Mouse (Mus musculus): ENCODE measurements around the gene Brd3os. TPM values are rescaled to one million over a fixed set of nuclear protein-coding genes. Genes with fewer than 3 reads are reported as not detected.

Gene Brd3os
- polyA plus RNA-seq, 1 experiment from 2014 or later: 2.8 TPM

DNA sequence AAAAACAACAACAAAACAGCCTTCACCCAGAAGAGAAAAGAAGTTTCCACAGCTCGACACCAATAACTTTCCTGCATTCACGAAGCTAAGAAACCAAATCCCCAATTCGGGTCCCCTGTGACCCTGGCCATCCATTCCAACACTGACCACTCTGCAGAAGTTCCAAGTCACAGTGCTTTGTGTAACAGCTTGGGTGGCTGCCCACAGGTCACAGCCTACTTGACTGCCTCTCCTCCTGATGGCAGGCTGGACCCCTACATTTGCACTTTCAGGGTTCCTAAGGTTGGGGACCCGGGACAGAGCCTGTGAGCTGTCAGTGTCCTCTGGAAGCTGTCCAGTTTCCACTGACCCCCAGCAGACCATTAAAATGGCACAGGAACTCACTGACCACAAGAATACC lies 20.8 kb downstream of the Brd3os start:
- no peaks in the 10 kb centered on the region for H3K4me1 ChIP-seq (replicated peaks; ENCODE audit: control insufficient read depth, insufficient read depth)
- no peaks in the 10 kb centered on the region for H3K27me3 ChIP-seq (ENCODE audit: control insufficient read depth, insufficient read depth, low read length)
- ATAC-seq (ENCODE audit: low FRiP score, low TSS enrichment) (no peak), DNase-seq (ENCODE audit: low spot score) (no peak)
- no peak overlapping the region for H3K27ac ChIP-seq (replicated peaks)
- H3K4me2 ChIP-seq (replicated peaks; ENCODE audit: low read depth): no peak overlapping the region
- no peaks in the 10 kb centered on the region for H3K9me3 ChIP-seq (ENCODE audit: control insufficient read depth, low read length)
- H3K9ac ChIP-seq (ENCODE audit: low read length): no peak overlapping the region
- 91% methylated on average over 4 of the region's 4 CpGs for whole genome bisulfite sequencing
- no peak overlapping the region for H3K4me3 ChIP-seq (ENCODE audit: low read depth, low read length)
- peaks cover 40% of the 10 kb centered on the region for H3K36me3 ChIP-seq (ENCODE audit: control insufficient read depth, insufficient read depth, low read length)
- TF ChIP-seq EP300 (optimal IDR thresholded peaks at IDR 0.05): no peak
- TF ChIP-seq CTCF (IDR thresholded peaks at IDR 0.05; ENCODE audit: low read depth): no peak

DNA sequence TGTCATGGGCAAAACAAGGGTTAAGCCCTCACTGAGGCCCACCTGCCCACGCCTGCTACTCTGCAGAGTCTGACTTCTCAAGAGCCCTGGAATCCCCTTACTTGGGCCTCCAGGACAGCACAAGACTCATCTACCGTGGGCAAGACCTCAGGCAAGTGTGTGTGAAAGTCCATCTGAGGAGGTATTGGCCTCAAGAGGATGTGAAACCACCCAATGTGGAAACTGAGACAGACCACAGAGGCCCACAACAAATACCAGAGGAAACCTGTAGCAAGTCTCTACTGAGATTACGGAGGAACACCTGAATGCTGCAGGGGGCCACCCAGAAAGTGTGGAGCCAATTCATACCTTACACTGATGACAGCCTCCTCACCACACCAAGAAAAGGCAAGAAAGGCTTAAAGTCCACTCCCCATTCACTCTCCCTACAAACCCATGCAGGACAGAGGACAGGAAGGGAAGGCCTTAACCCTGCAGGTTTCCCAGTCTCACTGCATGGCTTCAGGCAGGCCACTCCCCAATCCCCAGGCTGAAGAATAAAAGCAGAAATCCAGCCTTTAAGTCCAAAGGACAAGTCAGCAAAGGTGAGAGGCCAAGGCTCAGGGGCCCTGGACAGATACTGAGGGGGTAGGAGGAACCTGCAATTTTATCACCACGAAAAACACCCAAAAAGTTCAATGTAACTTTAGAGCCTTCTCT lies 27.3 kb downstream of the Brd3os start:
- Histone ChIP-seq H3K9me3 (ENCODE audit: control insufficient read depth, low read length) (no peaks in the 10 kb centered on the region), H3K27ac (replicated peaks) (no peak overlapping the region), H3K4me3 (ENCODE audit: low read depth, low read length) (no peak overlapping the region), H3K9ac (ENCODE audit: low read length) (no peak overlapping the region), H3K27me3 (ENCODE audit: control insufficient read depth, insufficient read depth, low read length) (no peaks in the 10 kb centered on the region), H3K4me1 (replicated peaks; ENCODE audit: control insufficient read depth, insufficient read depth) (peaks cover 15% of the 10 kb centered on the region), H3K36me3 (ENCODE audit: control insufficient read depth, insufficient read depth, low read length) (0 out of 2 replicates have a peak, but pooled peaks cover 4% of the 10 kb centered on the region), H3K4me2 (replicated peaks; ENCODE audit: low read depth) (no peak overlapping the region)
- DNase-seq (ENCODE audit: low spot score) (no peak), ATAC-seq (ENCODE audit: low FRiP score, low TSS enrichment) (no peak)
- WGBS: 63% methylated on average over 4 of the region's 4 CpGs
- TF ChIP-seq CTCF (IDR thresholded peaks at IDR 0.05; ENCODE audit: low read depth) (no peak), EP300 (optimal IDR thresholded peaks at IDR 0.05) (no peak)

DNA sequence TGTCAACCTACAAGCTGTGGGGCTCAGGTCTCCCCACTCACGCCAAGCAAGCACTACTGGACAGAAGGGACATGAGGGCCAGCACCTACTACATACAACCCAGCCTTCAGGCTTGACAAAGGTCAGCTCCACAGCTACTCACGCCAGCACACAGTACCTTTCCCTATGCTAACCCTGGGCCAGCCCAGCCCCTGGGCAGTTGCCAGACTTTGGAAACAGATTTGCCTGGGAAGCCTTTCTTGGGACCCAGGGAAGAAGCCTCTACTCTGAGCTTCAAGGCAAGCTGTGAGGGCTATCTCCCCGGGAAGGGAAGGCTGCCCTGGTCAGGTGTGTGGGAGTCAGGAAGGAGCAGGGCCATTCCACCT lies 27.8 kb downstream of the Brd3os start:
- Histone ChIP-seq H3K27me3 (ENCODE audit: control insufficient read depth, insufficient read depth, low read length) (no peaks in the 10 kb centered on the region), H3K36me3 (ENCODE audit: control insufficient read depth, insufficient read depth, low read length) (0 out of 2 replicates have a peak, but pooled peaks cover 4% of the 10 kb centered on the region), H3K4me2 (replicated peaks; ENCODE audit: low read depth) (no peak overlapping the region), H3K4me3 (ENCODE audit: low read depth, low read length) (no peak overlapping the region), H3K9me3 (ENCODE audit: control insufficient read depth, low read length) (no peaks in the 10 kb centered on the region), H3K4me1 (replicated peaks; ENCODE audit: control insufficient read depth, insufficient read depth) (peaks cover 15% of the 10 kb centered on the region), H3K27ac (replicated peaks) (no peak overlapping the region), H3K9ac (ENCODE audit: low read length) (no peak overlapping the region)
- DNase-seq (ENCODE audit: low spot score): no peak
- 55% methylated on average over 3 of the region's 3 CpGs for WGBS
- no peak for TF ChIP-seq EP300 (optimal IDR thresholded peaks at IDR 0.05)
- no peak for ATAC-seq (ENCODE audit: low FRiP score, low TSS enrichment)

DNA sequence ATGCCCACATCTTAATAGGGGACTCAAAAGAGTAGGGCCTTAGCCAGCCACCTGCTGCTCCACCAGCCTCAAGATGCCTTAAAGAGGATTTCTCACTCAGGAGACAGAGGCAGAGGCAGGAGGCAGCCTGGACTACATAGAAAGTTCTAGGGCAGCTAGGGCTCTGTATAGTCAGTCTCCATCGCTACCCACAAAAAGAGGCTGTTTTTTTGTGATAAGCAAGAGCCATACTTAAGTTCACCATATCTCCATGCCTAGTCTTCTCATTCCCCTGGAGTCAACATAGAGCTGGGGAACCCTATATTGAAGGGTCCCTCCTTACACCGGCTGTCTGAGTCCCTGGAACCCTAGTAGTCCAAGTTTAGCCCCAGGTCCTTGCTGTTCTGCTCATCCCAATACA lies 28.4 kb downstream of the Brd3os start:
- Histone ChIP-seq H3K36me3 (ENCODE audit: control insufficient read depth, insufficient read depth, low read length) (0 out of 2 replicates have a peak, but pooled peaks cover 4% of the 10 kb centered on the region), H3K4me1 (replicated peaks; ENCODE audit: control insufficient read depth, insufficient read depth) (peaks cover 15% of the 10 kb centered on the region), H3K9me3 (ENCODE audit: control insufficient read depth, low read length) (no peaks in the 10 kb centered on the region), H3K27ac (replicated peaks) (no peak overlapping the region), H3K27me3 (ENCODE audit: control insufficient read depth, insufficient read depth, low read length) (no peaks in the 10 kb centered on the region), H3K9ac (ENCODE audit: low read length) (no peak overlapping the region), H3K4me2 (replicated peaks; ENCODE audit: low read depth) (no peak overlapping the region), H3K4me3 (ENCODE audit: low read depth, low read length) (no peak overlapping the region)
- ATAC-seq (ENCODE audit: low FRiP score, low TSS enrichment): no peak
- no peak for TF ChIP-seq EP300 (optimal IDR thresholded peaks at IDR 0.05)
- 77% methylated on average over 2 of the region's 2 CpGs for WGBS
- DNase-seq (ENCODE audit: low spot score): no peak

DNA sequence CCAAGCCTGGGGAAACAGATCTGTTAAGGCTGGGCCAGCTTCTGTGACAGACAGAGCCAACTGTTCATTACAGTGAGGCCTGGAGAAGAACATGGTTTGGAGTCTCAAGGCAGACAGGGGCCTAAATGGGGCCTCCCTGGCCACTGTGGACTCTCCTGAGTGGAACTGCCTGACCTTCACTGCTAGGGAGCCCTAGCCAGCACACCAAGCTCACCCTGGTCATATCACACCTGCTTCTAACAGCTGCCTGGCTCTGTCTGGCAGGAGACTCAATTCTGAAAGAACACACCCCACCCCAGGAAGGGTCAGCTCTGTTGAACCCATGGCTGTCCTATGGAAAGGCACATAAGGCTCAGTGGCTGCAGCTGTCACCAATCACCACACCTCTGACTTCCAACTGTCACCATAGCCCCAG lies 29.1 kb downstream of the Brd3os start:
- DNase-seq (ENCODE audit: low spot score): no peak
- H3K4me2 ChIP-seq (replicated peaks; ENCODE audit: low read depth): no peak overlapping the region
- no peaks in the 10 kb centered on the region for H3K9me3 ChIP-seq (ENCODE audit: control insufficient read depth, low read length)
- TF ChIP-seq CTCF (IDR thresholded peaks at IDR 0.05; ENCODE audit: low read depth) (no peak), EP300 (optimal IDR thresholded peaks at IDR 0.05) (no peak)
- H3K27ac ChIP-seq (replicated peaks): 0 out of 2 replicates have a peak overlapping the region, but pooled peaks have one; percentile 35
- no peaks in the 10 kb centered on the region for H3K27me3 ChIP-seq (ENCODE audit: control insufficient read depth, insufficient read depth, low read length)
- no peak for ATAC-seq (ENCODE audit: low FRiP score, low TSS enrichment)
- peaks cover 15% of the 10 kb centered on the region for H3K4me1 ChIP-seq (replicated peaks; ENCODE audit: control insufficient read depth, insufficient read depth)
- no peak overlapping the region for H3K4me3 ChIP-seq (ENCODE audit: low read depth, low read length)
- H3K36me3 ChIP-seq (ENCODE audit: control insufficient read depth, insufficient read depth, low read length): no peaks in the 10 kb centered on the region
- H3K9ac ChIP-seq (ENCODE audit: low read length): no peak overlapping the region

DNA sequence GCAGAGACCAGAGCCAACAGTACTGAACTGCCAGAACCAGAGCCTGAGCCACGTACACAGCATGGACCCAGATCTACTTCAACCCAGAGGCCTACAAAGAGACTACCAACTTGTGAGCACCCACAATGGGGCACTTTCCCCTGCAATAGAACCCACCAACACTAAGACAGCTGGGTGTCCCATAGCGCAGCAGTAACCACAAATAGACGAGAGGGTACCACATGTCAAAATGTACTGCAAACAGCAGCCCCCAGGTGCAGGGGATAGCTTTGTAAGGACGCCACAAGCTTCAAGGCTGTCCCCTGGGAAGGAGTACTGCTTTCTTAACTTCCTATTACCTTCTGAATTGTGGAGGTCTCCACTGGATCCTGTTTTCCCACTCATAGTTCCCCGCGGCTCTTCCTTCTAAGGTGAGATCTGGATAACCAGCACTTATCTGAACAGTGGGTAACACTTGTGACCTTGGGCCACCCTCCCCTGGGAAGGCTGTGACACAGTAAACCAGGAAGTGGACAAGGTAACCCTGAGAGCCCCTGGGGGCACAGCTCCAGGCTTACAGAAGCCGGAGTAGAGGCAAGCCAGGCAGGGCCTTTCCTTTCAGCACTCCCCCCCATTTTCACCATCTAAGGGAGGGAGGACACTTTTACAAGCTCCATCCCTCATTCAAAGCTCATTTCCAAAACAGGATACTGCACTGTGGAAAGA lies 31.1 kb downstream of the Brd3os start:
- TF ChIP-seq EP300 (optimal IDR thresholded peaks at IDR 0.05): no peak
- TF ChIP-seq CTCF (IDR thresholded peaks at IDR 0.05; ENCODE audit: low read depth): no peak
- Histone ChIP-seq H3K36me3 (ENCODE audit: control insufficient read depth, insufficient read depth, low read length) (no peaks in the 10 kb centered on the region), H3K4me3 (ENCODE audit: low read depth, low read length) (peak overlapping the region; percentile 95), H3K4me2 (replicated peaks; ENCODE audit: low read depth) (peak overlapping the region; percentile 81), H3K27me3 (ENCODE audit: control insufficient read depth, insufficient read depth, low read length) (no peaks in the 10 kb centered on the region), H3K9me3 (ENCODE audit: control insufficient read depth, low read length) (no peaks in the 10 kb centered on the region), H3K9ac (ENCODE audit: low read length) (peak overlapping the region; percentile 94), H3K4me1 (replicated peaks; ENCODE audit: control insufficient read depth, insufficient read depth) (peaks cover 15% of the 10 kb centered on the region), H3K27ac (replicated peaks) (peak overlapping the region; percentile 49; the same call in 1 of the 2 replicates)
- DNase-seq (ENCODE audit: low spot score): peak; percentile 40
- ATAC-seq (ENCODE audit: low FRiP score, low TSS enrichment): no peak
- WGBS: 46% methylated on average over 7 of the region's 7 CpGs

Data from stomach, postnatal 0 days (tissue).